Mouse (Mus musculus): ENCODE measurements around the gene Ccdc124. TPM values are rescaled to one million over a fixed set of nuclear protein-coding genes. Genes with fewer than 3 reads are reported as not detected.
A peak's percentile ranks its signal among the peaks of the same experiment; 100 is the strongest.
"Not testable (repeated sequence)": the region's sequence is repeated elsewhere in the genome, so short reads cannot be mapped to it uniquely, and the experiment has no call there.

Ccdc124 gene
- polyA plus RNA-seq, 1 experiment from 2014 or later = 182 TPM

GRCm38 (mm10) chr8:70897021-70897680 is 23.4 kb upstream of the Ccdc124 start, which contains the start of gene Rpl18a:
Gene Rpl18a, minus strand, starts transcription at chr8:70897412.
- peaks cover 25% of the 10 kb centered on the region for H3K36me3 ChIP-seq (ENCODE audit: control insufficient read depth, insufficient read depth, low read length)
- peaks cover 30% of the 10 kb centered on the region for H3K27me3 ChIP-seq (ENCODE audit: control insufficient read depth, insufficient read depth, low read depth, low read length)
- H3K9me3 ChIP-seq (replicated peaks; ENCODE audit: control insufficient read depth, low read length, poor library complexity, severe bottlenecking) = no peaks in the 10 kb centered on the region
- H3K4me1 ChIP-seq (ENCODE audit: control insufficient read depth, insufficient read depth, low read length) = peaks cover 11% of the 10 kb centered on the region
- H3K4me3 ChIP-seq (ENCODE audit: low read depth, low read length) = peak within 1 kb of the TSS; percentile 83
- peak within 1 kb of the TSS; percentile 91 for H3K9ac ChIP-seq (ENCODE audit: low read depth, low read length)
- WGBS = under 1% methylated on average over 60 of the region's 60 CpGs
- peak within 1 kb of the TSS; percentile 72 for H3K27ac ChIP-seq (ENCODE audit: low read length)
- ATAC-seq = peak; percentile 98
- peak within 1 kb of the TSS; percentile 96 for H3K4me2 ChIP-seq (ENCODE audit: low read length)

GRCm38 (mm10) chr8:70896316-70897020 is 22.7 kb upstream of the Ccdc124 start:
- ATAC-seq = no peak

GRCm38 (mm10) chr8:70895571-70896259 is 22.0 kb upstream of the Ccdc124 start:
- H3K27me3 ChIP-seq (ENCODE audit: control insufficient read depth, insufficient read depth, low read depth, low read length) = peaks cover 42% of the 10 kb centered on the region
- not testable (repeated sequence) for H3K9ac ChIP-seq (ENCODE audit: low read depth, low read length); H3K9me3 ChIP-seq (replicated peaks; ENCODE audit: control insufficient read depth, low read length, poor library complexity, severe bottlenecking); H3K27ac ChIP-seq (ENCODE audit: low read length); ATAC-seq; H3K4me3 ChIP-seq (ENCODE audit: low read depth, low read length)
- H3K36me3 ChIP-seq (ENCODE audit: control insufficient read depth, insufficient read depth, low read length) = peaks cover 25% of the 10 kb centered on the region
- H3K4me1 ChIP-seq (ENCODE audit: control insufficient read depth, insufficient read depth, low read length) = peaks cover 11% of the 10 kb centered on the region
- peak overlapping the region; percentile 96 for H3K4me2 ChIP-seq (ENCODE audit: low read length)
- WGBS = 77% methylated on average over 21 of the region's 24 CpGs

More at GRCm38 (mm10) chr8:70896316-70897020, 22.7 kb upstream of the Ccdc124 start:
- H3K4me3 ChIP-seq (ENCODE audit: low read depth, low read length) = peak overlapping the region; percentile 83
- peaks cover 35% of the 10 kb centered on the region for H3K27me3 ChIP-seq (ENCODE audit: control insufficient read depth, insufficient read depth, low read depth, low read length)
- peak overlapping the region; percentile 72 for H3K27ac ChIP-seq (ENCODE audit: low read length)
- no peaks in the 10 kb centered on the region for H3K9me3 ChIP-seq (replicated peaks; ENCODE audit: control insufficient read depth, low read length, poor library complexity, severe bottlenecking)
- 3% methylated on average over 25 of the region's 25 CpGs for WGBS
- peak overlapping the region; percentile 91 for H3K9ac ChIP-seq (ENCODE audit: low read depth, low read length)
- H3K4me1 ChIP-seq (ENCODE audit: control insufficient read depth, insufficient read depth, low read length) = peaks cover 11% of the 10 kb centered on the region
- H3K4me2 ChIP-seq (ENCODE audit: low read length) = peak overlapping the region; percentile 96
- peaks cover 25% of the 10 kb centered on the region for H3K36me3 ChIP-seq (ENCODE audit: control insufficient read depth, insufficient read depth, low read length)

DNA sequence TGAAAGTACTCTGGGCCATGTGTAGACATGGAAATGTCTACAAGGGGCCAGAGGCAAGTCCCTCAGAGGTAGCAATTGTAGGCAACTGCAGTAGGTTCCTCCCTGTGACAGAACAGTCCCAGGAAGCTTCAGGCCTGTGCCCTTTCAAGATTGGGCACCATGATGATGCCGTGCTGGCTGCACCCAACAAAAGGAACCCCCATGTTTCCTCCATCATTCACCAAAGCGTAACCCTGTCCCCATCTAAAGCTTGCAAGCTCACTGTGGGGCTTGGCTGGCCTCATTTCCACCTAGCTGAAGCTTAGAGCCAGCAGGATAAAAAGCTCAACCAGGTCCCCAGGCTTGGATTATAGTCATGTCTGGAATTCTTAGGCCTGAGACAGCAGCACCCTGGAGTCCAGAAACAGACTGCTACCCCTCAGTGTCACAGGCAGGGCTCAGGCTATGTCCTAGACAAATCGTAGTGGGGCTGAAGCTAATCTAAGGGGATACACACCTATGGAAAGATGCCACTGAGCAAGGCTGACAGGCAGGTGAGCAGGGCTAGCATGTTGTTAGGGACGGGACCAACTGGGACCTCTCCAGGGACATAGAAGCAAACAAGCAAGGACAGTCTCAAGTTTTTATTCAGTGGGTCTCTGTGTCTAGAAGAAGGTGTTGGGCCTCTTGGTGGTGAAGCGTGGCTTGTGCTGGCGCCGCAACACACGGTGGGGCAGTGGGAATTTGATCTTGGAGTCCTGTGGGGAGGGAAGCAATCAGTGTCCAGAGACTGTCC is 21.2 kb upstream of the Ccdc124 start:
- no peak for ATAC-seq
- Histone ChIP-seq H3K4me2 (ENCODE audit: low read length) (no peak overlapping the region), H3K9ac (ENCODE audit: low read depth, low read length) (no peak overlapping the region), H3K4me3 (ENCODE audit: low read depth, low read length) (no peak overlapping the region), H3K27me3 (ENCODE audit: control insufficient read depth, insufficient read depth, low read depth, low read length) (peaks cover 50% of the 10 kb centered on the region), H3K9me3 (replicated peaks; ENCODE audit: control insufficient read depth, low read length, poor library complexity, severe bottlenecking) (no peaks in the 10 kb centered on the region), H3K27ac (ENCODE audit: low read length) (no peak overlapping the region), H3K36me3 (ENCODE audit: control insufficient read depth, insufficient read depth, low read length) (peaks cover 25% of the 10 kb centered on the region), H3K4me1 (ENCODE audit: control insufficient read depth, insufficient read depth, low read length) (peaks cover 11% of the 10 kb centered on the region)
- WGBS = 89% methylated on average over 8 of the region's 8 CpGs

- Histone ChIP-seq H3K4me1 (ENCODE audit: control insufficient read depth, insufficient read depth, low read length) (peaks cover 11% of the 10 kb centered on the region), H3K9me3 (replicated peaks; ENCODE audit: control insufficient read depth, low read length, poor library complexity, severe bottlenecking) (no peaks in the 10 kb centered on the region), H3K4me2 (ENCODE audit: low read length) (no peak overlapping the region), H3K4me3 (ENCODE audit: low read depth, low read length) (no peak overlapping the region), H3K27ac (ENCODE audit: low read length) (no peak overlapping the region), H3K27me3 (ENCODE audit: control insufficient read depth, insufficient read depth, low read depth, low read length) (peaks cover 51% of the 10 kb centered on the region), H3K36me3 (ENCODE audit: control insufficient read depth, insufficient read depth, low read length) (peaks cover 25% of the 10 kb centered on the region), H3K9ac (ENCODE audit: low read depth, low read length) (no peak overlapping the region)
- ATAC-seq = no peak
- 72% methylated on average over 2 of the region's 2 CpGs for WGBS
These were observed 20.6 kb upstream of the Ccdc124 start for GRCm38 (mm10) chr8:70894385-70894720.

DNA sequence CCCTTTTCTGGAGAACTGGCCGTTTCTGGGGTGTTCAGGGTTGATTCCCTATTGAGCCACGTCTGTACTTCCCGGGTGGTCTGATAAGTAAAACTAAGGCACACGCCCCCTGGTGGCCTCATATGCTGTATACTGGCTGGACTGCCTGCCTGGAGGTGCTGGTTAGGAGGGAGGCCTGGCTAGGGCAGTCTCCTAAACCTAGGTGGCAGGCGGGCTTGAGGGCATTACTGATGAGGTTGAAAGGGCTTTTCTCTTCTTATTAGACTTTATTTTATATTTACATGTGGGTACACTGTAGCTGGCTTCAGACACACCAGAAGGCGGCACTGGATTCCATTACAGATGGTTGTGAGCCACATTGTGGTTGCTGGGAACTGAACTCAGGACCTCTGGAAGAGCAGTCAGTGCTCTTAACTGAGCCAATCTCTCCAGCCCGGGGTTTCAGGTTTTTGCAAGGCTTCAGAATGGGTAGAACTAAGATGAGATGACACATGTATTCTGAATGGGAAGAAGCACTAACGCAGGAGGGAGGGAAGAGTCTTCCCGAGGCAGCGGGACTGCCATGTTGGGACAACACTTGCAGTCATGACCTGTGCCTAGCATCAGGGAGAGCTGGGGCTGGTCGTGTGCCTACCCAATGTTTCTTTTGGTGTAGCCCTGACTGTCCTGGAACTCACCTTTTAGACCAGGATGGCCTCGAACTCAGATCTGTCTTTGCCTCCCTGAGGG is 20.1 kb upstream of the Ccdc124 start:
- H3K27ac ChIP-seq (ENCODE audit: low read length) = no peak overlapping the region
- H3K4me3 ChIP-seq (ENCODE audit: low read depth, low read length) = no peak overlapping the region
- H3K9ac ChIP-seq (ENCODE audit: low read depth, low read length) = no peak overlapping the region
- H3K4me2 ChIP-seq (ENCODE audit: low read length) = no peak overlapping the region
- WGBS = 29% methylated on average over 12 of the region's 12 CpGs
- H3K27me3 ChIP-seq (ENCODE audit: control insufficient read depth, insufficient read depth, low read depth, low read length) = peaks cover 51% of the 10 kb centered on the region
- no peaks in the 10 kb centered on the region for H3K9me3 ChIP-seq (replicated peaks; ENCODE audit: control insufficient read depth, low read length, poor library complexity, severe bottlenecking)
- H3K36me3 ChIP-seq (ENCODE audit: control insufficient read depth, insufficient read depth, low read length) = peaks cover 25% of the 10 kb centered on the region
- H3K4me1 ChIP-seq (ENCODE audit: control insufficient read depth, insufficient read depth, low read length) = peaks cover 11% of the 10 kb centered on the region
- no peak for ATAC-seq

DNA sequence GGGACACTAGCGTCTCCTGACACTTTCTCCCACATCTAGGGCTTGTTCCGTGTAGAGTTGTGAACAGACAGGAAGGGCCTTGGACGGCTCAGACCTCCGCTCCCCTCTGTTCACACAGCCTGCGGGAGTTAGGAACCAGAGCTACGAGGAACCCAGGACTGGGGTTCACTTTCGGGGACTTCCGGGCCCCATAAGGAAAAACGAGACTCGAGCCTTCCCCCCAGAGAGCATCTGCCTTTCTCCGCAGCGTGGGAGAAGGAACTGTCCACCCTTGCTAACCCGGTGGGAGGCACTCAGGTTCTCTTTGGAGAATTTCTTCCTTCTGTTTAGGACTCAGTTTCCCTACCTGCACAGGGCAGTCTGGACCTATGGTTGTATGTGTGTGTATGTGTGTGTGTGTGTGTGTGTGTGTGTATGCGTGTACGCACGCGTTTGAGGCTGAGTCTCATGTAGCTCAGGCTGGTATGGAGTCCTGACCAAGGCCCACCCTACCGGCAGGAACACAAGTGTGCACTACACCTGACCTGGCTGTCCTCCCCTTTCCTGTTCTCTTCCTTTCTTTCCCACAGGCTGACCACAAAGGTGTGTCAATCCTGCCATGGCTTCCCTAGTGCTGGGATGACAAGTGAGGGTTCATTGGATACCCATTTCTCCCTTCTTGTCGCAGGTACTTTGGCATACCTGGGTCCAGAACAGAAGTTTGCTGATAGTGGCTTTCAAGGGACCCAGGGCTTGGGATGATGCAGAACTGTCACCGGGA is 19.3 kb upstream of the Ccdc124 start:
- no peak overlapping the region for H3K4me3 ChIP-seq (ENCODE audit: low read depth, low read length)
- ATAC-seq = no peak
- H3K9ac ChIP-seq (ENCODE audit: low read depth, low read length) = peak overlapping the region; percentile 34; the same call in 1 of the 2 replicates

More for the DNA sequence above, 19.3 kb upstream of the Ccdc124 start:
- peaks cover 8% of the 10 kb centered on the region for H3K4me1 ChIP-seq (ENCODE audit: control insufficient read depth, insufficient read depth, low read length)
- 32% methylated on average over 20 of the region's 20 CpGs for WGBS
- H3K36me3 ChIP-seq (ENCODE audit: control insufficient read depth, insufficient read depth, low read length) = peaks cover 25% of the 10 kb centered on the region
- H3K27me3 ChIP-seq (ENCODE audit: control insufficient read depth, insufficient read depth, low read depth, low read length) = peaks cover 51% of the 10 kb centered on the region
- H3K4me2 ChIP-seq (ENCODE audit: low read length) = no peak overlapping the region
- no peak overlapping the region for H3K27ac ChIP-seq (ENCODE audit: low read length)
- no peaks in the 10 kb centered on the region for H3K9me3 ChIP-seq (replicated peaks; ENCODE audit: control insufficient read depth, low read length, poor library complexity, severe bottlenecking)
